Mouse (Mus musculus): Measurements from ENCODE around the gene Myo19. TPM values are rescaled to one million over a fixed set of nuclear protein-coding genes. Genes with fewer than 3 reads are reported as not detected.
A peak's percentile ranks its signal among the peaks of the same experiment; 100 is the strongest.

The Myo19 gene
- 9.9 and 11.3 TPM in 2 replicates for polyA plus RNA-seq (2016; fragmentation: Nextera tagmentation; extraction: Ambion mirVana)

DNA sequence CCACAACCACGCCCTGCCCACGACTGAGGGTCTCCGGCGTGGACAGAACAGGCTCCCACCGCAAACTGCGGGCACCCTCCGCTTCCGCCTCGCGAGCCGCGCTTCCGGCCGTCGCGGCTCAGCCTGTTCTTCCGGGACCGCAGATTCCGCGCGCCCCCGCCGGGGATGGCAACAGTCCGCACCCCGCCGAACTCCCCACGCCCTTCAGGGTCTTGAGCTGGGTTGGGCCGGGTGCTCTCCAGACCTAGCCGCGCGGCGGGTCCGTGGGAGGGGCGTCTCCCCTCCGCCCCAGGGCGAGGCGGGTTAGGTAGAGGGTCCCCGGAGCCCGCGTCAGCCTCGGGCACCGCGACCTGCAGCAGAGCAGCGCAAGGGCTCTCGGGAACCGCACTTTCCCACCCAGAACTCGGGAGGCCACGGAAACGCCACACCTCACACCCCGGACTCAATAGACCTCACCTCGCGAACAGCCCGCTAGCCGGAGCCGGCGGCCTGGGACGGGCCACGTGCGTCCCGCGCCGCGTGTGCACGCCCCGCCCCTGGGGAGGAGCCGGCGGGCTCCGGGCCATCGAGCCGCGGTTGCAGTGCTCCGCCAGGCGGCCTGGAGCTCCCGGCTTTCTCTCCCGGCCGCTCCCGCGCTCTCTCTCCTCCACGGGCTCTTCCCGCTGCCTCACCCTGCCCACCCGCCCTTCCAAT lies at the start of gene Myo19, which contains the start of gene Pigw:
Myo19 (plus strand) TSS at position 377 of the 693 bp plus-strand sequence.
Pigw (minus strand) TSS at position 514 of the 693 bp plus-strand sequence.
- Histone ChIP-seq H3K4me1 (replicated peaks) (peaks cover 27% of the 10 kb centered on the region), H3K9me3 (no peaks in the 10 kb centered on the region), H3K27ac (peak within 1 kb of the TSS; percentile 97), H3K36me3 (peaks cover 47% of the 10 kb centered on the region), H3K4me3 (peak within 1 kb of the TSS; percentile 91), H3K27me3 (ENCODE audit: insufficient read depth, poor library complexity, severe bottlenecking) (no peaks in the 10 kb centered on the region)
- WGBS: under 1% methylated on average over 81 of the region's 81 CpGs
- peak; percentile 80 for DNase-seq (ENCODE audit: low spot score)

GRCm38 (mm10) chr11:84839330-84839729 lies 40.6 kb upstream of the Myo19 start:
- 92% methylated on average over 2 of the region's 2 CpGs for WGBS
- Histone ChIP-seq H3K4me3 (no peak overlapping the region), H3K4me1 (replicated peaks) (no peaks in the 10 kb centered on the region), H3K36me3 (peaks cover 94% of the 10 kb centered on the region), H3K27me3 (ENCODE audit: insufficient read depth, poor library complexity, severe bottlenecking) (no peaks in the 10 kb centered on the region), H3K9me3 (no peaks in the 10 kb centered on the region), H3K27ac (no peak overlapping the region)
- no peak for DNase-seq (ENCODE audit: low spot score)

- H3K27ac ChIP-seq: no peak overlapping the region
- no peak for DNase-seq (ENCODE audit: low spot score)
- WGBS: 95% methylated on average over 15 of the region's 15 CpGs
- no peaks in the 10 kb centered on the region for H3K9me3 ChIP-seq
- H3K27me3 ChIP-seq (ENCODE audit: insufficient read depth, poor library complexity, severe bottlenecking): no peaks in the 10 kb centered on the region
- H3K36me3 ChIP-seq: peaks cover 84% of the 10 kb centered on the region
- no peak overlapping the region for H3K4me3 ChIP-seq
- H3K4me1 ChIP-seq (replicated peaks): no peaks in the 10 kb centered on the region
Observed at GRCm38 (mm10) chr11:84846741-84847474, 33.0 kb upstream of the Myo19 start.

DNA sequence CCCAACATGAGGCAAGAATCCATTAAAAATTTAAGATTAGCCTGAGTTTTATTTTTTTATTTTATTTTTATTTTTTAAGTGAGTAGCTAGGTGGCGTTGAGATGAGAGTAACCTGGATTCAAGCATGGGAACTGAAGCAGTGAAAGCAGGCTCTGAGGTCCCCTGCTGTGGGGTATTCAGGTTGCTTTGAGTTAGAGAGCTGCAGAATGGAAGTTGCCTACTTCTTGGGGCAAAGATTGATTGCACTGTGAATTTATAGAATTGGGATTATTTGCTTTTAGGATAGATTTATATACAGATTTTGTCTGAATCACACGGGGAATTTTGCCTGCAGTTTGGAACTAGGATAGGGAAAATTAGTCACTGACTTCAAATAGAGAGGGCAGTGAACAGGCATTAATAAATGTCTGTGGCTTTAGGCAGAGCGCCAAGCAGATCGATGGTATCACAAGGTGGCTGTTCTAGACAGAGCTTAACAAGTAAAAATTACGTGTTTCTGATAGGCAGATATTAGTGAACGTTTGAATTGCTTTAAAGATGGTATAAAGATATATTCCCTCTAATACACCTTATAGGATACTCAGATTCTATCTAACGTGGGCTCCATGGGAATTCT lies 32.4 kb upstream of the Myo19 start:
- H3K36me3 ChIP-seq: peaks cover 84% of the 10 kb centered on the region
- WGBS: 88% methylated on average over 7 of the region's 7 CpGs
- H3K4me1 ChIP-seq (replicated peaks): no peaks in the 10 kb centered on the region

DNA sequence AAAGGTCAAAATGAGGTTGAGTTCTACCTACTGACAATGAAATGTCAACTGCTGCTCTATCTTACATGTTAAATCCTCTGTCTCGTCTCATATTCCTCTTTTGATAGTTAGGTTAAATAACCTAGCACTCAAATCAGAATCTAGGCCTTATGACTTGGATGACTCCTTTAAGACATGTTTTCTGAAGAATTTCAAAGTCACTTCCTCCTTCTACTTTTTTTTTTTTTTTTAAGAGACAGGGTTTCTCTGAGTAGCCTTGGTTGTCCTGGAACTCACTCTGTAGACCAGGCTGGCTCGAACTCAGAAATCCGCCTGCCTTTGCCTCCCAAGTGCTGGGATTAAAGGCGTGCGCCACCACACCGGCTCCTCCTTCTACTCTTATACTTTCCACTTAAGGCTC lies 24.7 kb upstream of the Myo19 start:
- 93% methylated on average over 6 of the region's 6 CpGs for WGBS
- Histone ChIP-seq H3K4me3 (no peak overlapping the region), H3K27ac (no peak overlapping the region), H3K27me3 (ENCODE audit: insufficient read depth, poor library complexity, severe bottlenecking) (no peaks in the 10 kb centered on the region), H3K36me3 (peaks cover 86% of the 10 kb centered on the region), H3K4me1 (replicated peaks) (no peaks in the 10 kb centered on the region), H3K9me3 (no peaks in the 10 kb centered on the region)
- no peak for DNase-seq (ENCODE audit: low spot score)

More for the DNA sequence above, 32.4 kb upstream of the Myo19 start:
- DNase-seq (ENCODE audit: low spot score): no peak
- no peaks in the 10 kb centered on the region for H3K9me3 ChIP-seq
- H3K4me3 ChIP-seq: no peak overlapping the region
- H3K27ac ChIP-seq: no peak overlapping the region
- H3K27me3 ChIP-seq (ENCODE audit: insufficient read depth, poor library complexity, severe bottlenecking): no peaks in the 10 kb centered on the region

- no peaks in the 10 kb centered on the region for H3K9me3 ChIP-seq
- WGBS: 93% methylated on average over 2 of the region's 2 CpGs
- peaks cover 16% of the 10 kb centered on the region for H3K36me3 ChIP-seq
- H3K27ac ChIP-seq: no peak overlapping the region
- H3K4me1 ChIP-seq (replicated peaks): peaks cover 31% of the 10 kb centered on the region
- H3K27me3 ChIP-seq (ENCODE audit: insufficient read depth, poor library complexity, severe bottlenecking): no peaks in the 10 kb centered on the region
- H3K4me3 ChIP-seq: no peak overlapping the region
- DNase-seq (ENCODE audit: low spot score): no peak
Observed at GRCm38 (mm10) chr11:84865268-84865667, 14.7 kb upstream of the Myo19 start.

- H3K4me1 ChIP-seq (replicated peaks): peaks cover 41% of the 10 kb centered on the region
- DNase-seq (ENCODE audit: low spot score): no peak
- WGBS: 93% methylated on average over 2 of the region's 2 CpGs
- no peaks in the 10 kb centered on the region for H3K27me3 ChIP-seq (ENCODE audit: insufficient read depth, poor library complexity, severe bottlenecking)
- H3K4me3 ChIP-seq: 0 out of 2 replicates have a peak overlapping the region, but pooled peaks have one; percentile 6
- no peak overlapping the region for H3K27ac ChIP-seq
- H3K36me3 ChIP-seq: no peaks in the 10 kb centered on the region; the same call in 1 of the 2 replicates
- H3K9me3 ChIP-seq: no peaks in the 10 kb centered on the region
Observed at GRCm38 (mm10) chr11:84867586-84867985, 12.4 kb upstream of the Myo19 start.

DNA sequence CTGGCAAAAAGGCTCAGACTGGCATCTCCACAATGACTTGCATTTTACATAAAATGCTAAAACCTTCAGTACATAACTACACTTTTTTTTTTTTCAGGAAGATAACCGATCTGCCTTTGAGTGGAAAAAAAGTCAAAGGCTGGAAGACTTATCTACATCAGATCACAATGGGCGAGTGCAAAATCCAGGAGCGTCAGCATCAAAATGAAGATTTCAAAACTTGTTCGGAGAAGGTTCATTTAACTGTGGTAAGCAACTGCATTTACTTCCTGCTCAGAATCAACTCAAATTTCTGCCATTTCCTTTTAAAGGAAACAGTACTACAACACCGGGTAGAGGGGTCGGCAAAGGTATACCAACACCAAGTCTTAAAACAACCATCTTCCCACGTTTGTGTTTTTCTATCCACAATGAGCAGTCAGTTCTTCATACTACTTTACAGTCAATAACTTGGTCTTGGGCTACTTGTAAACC lies 11.1 kb upstream of the Myo19 start:
- H3K4me3 ChIP-seq: peak overlapping the region; percentile 96
- no peak for DNase-seq (ENCODE audit: low spot score)
- peaks cover 41% of the 10 kb centered on the region for H3K4me1 ChIP-seq (replicated peaks)
- 18% methylated on average over 7 of the region's 7 CpGs for WGBS
- H3K9me3 ChIP-seq: no peaks in the 10 kb centered on the region
- no peaks in the 10 kb centered on the region for H3K27me3 ChIP-seq (ENCODE audit: insufficient read depth, poor library complexity, severe bottlenecking)
- peak overlapping the region; percentile 97 for H3K27ac ChIP-seq
- H3K36me3 ChIP-seq: peaks cover 5% of the 10 kb centered on the region

DNA sequence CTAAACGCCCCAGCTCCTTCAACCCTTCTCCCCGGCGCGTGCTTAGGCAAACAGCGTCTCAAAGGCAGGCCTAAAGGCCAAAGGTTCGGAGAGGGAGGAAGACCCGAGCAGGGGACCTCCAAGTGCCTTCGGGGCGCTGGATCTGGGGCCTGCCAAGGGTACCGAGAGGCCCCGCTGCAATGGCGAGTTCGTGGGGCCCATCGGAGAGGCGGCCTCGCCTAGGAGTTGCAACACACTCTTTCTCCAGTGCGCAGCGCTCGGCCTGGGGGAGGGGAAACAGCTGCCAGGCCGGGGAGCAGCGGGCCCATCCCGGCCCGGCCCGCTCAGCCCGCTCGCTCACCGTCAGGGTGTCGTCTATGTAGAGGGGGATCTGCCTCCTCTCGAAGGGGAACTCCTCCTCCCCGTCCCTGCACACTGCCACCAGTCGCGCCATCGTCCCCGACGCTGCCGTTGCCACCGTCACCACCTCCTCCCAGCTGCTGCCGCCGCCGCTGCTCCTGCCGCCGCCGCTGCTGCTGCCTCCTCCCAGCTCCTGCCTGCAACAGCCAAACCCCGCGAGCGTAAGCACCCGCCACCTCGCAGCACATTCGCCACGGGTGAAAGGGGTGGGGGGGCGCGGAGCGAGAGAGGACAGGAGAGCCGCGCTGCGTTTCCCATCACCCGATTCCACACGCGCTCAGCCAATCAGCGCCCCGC lies 10.3 kb upstream of the Myo19 start:
- DNase-seq (ENCODE audit: low spot score): peak; percentile 98
- H3K27me3 ChIP-seq (ENCODE audit: insufficient read depth, poor library complexity, severe bottlenecking): no peaks in the 10 kb centered on the region
- under 1% methylated on average over 61 of the region's 61 CpGs for WGBS
- peaks cover 41% of the 10 kb centered on the region for H3K4me1 ChIP-seq (replicated peaks)
- peak overlapping the region; percentile 96 for H3K4me3 ChIP-seq
- peak overlapping the region; percentile 97 for H3K27ac ChIP-seq
- H3K9me3 ChIP-seq: no peaks in the 10 kb centered on the region
- H3K36me3 ChIP-seq: peaks cover 10% of the 10 kb centered on the region

- Histone ChIP-seq H3K27ac (peak within 1 kb of the TSS; percentile 97), H3K4me3 (peak within 1 kb of the TSS; percentile 96), H3K27me3 (ENCODE audit: insufficient read depth, poor library complexity, severe bottlenecking) (no peaks in the 10 kb centered on the region), H3K36me3 (peaks cover 11% of the 10 kb centered on the region), H3K9me3 (no peaks in the 10 kb centered on the region), H3K4me1 (replicated peaks) (peaks cover 41% of the 10 kb centered on the region)
- WGBS: under 1% methylated on average over 59 of the region's 62 CpGs
- peak; percentile 91 for DNase-seq (ENCODE audit: low spot score)
Observed at GRCm38 (mm10) chr11:84870337-84871043, 9.5 kb upstream of the Myo19 start, which contains the start of gene Ggnbp2. TSS of gene Ggnbp2 (minus strand) at chr11:84870817.

- 3% methylated on average over 10 of the region's 10 CpGs for WGBS
- Histone ChIP-seq H3K4me3 (peak overlapping the region; percentile 96), H3K9me3 (no peaks in the 10 kb centered on the region), H3K27ac (peak overlapping the region; percentile 97), H3K27me3 (ENCODE audit: insufficient read depth, poor library complexity, severe bottlenecking) (no peaks in the 10 kb centered on the region), H3K4me1 (replicated peaks) (peaks cover 41% of the 10 kb centered on the region), H3K36me3 (peaks cover 11% of the 10 kb centered on the region)
- DNase-seq (ENCODE audit: low spot score): no peak
Observed at GRCm38 (mm10) chr11:84871046-84871445, 8.9 kb upstream of the Myo19 start.
